Mouse (Mus musculus): ENCODE data around the gene A630023A22Rik. TPM values are rescaled to one million over a fixed set of nuclear protein-coding genes. Genes with fewer than 3 reads are reported as not detected.

The A630023A22Rik gene
- total RNA-seq, 1 experiment from 2014 or later, result not detected

- no peak for ATAC-seq (ENCODE audit: extremely low read depth, insufficient number of reproducible peaks, low FRiP score, poor library complexity, severe bottlenecking)
These were observed 100.2 kb downstream of the A630023A22Rik start for GRCm38 (mm10) chr14:34002358-34002757.

DNA sequence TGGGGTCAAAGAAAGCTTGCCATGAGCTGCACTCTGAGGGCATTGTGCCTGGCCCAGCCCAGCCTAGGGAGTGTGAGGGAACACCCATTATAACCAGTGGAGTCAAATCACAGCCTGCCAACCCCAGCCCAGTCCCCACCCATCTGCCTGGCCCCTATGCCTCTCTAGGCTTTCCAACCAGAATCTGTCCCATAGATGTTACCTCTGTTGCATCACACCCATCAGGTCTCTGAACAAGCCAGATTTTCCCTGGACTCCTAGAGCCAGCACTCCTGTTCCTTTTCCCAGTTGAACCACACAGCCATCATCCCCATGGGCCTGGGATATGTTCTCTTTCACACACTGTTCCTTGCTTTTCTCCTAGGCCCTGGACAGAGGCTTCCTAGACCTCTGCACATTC, 101.1 kb downstream of the A630023A22Rik start:
- no peak for ATAC-seq (ENCODE audit: extremely low read depth, insufficient number of reproducible peaks, low FRiP score, poor library complexity, severe bottlenecking)

Other genes starting within 250 kb of the A630023A22Rik start
- gene Gdf10, start 179.2 kb downstream of the A630023A22Rik start, total RNA-seq (2017), result not detected in 2 replicates
- gene Gdf2, start 161.7 kb downstream of the A630023A22Rik start, total RNA-seq (2017), result not detected in 2 replicates
- gene Rbp3, start 148.8 kb downstream of the A630023A22Rik start, total RNA-seq (2017), result not detected in 2 replicates
- gene Zfp488, start 124.0 kb downstream of the A630023A22Rik start, total RNA-seq (2017), result 0.12 TPM in 1 of 2 replicates, not detected in the other
- not detected in 2 replicates for gene Gm30083, start 87.6 kb downstream of the A630023A22Rik start, total RNA-seq (2017)
- 1.1 TPM in 1 of 2 replicates, not detected in the other for gene Gm5460, start 86.0 kb downstream of the A630023A22Rik start, total RNA-seq (2017)
- not detected in 2 replicates for gene Antxrl, start 50.0 kb downstream of the A630023A22Rik start, total RNA-seq (2017)
- gene Anxa8, start 16.8 kb downstream of the A630023A22Rik start, total RNA-seq (2017), result 0.23 TPM in 1 of 2 replicates, not detected in the other
- gene Npy4r, start 49.7 kb upstream of the A630023A22Rik start, total RNA-seq (2017), result not detected in 2 replicates
- not detected in 2 replicates for gene Gprin2, start 98.9 kb upstream of the A630023A22Rik start, total RNA-seq (2017)
- not detected in 2 replicates for gene Syt15, start 116.8 kb upstream of the A630023A22Rik start, total RNA-seq (2017)
- gene Shld2, start 207.7 kb upstream of the A630023A22Rik start, total RNA-seq (2017), result 29.7 TPM in 2 replicates
- 225 and 241 TPM in 2 replicates for gene Glud1, start 208.0 kb upstream of the A630023A22Rik start, total RNA-seq (2017)

All from neutrophil, adult 5-6 weeks (primary cell).